ENCODE assay signal across 8 mouse cellular contexts in genomic region chr2:84827283-84827920, GRCm38 (mm10). TPM values are rescaled to one million over a fixed set of nuclear protein-coding genes. Genes with fewer than 3 reads are reported as not detected.
DNase-seq lines count a peak whose midpoint lies in the region; ATAC-seq and TF ChIP-seq lines count a peak whose summit lies in the region.

No protein-coding gene starts in this region.

- DNase-seq in lung, postnatal 4 days: no peak
- peak; percentile 52 for DNase-seq in kidney, adult 18-20 months
- no peak for DNase-seq in midbrain, embryonic 10.5 days (ENCODE audit: low spot score)
- DNase-seq in frontal cortex, postnatal 10 days (ENCODE audit: low spot score in 2 of 2): no peak
- DNase-seq in gastrocnemius, postnatal 25 days: no peak

- TF ChIP-seq CTCF in bone marrow, adult 2 months (IDR thresholded peaks at IDR 0.05; ENCODE audit: control insufficient read depth, insufficient read depth, low read length): no peak

- WGBS in lung, embryonic 15.5 days: under 1% methylated on average over 29 of the region's 29 CpGs
- WGBS in bone marrow, adult 2 months: under 1% methylated on average over 29 of the region's 29 CpGs
- WGBS in forebrain, embryonic 12.5 days: under 1% methylated on average over 29 of the region's 29 CpGs
- 1% methylated on average over 29 of the region's 29 CpGs for WGBS in midbrain, embryonic 10.5 days

- peaks cover 12% of the 10 kb centered on the region for H3K4me1 ChIP-seq in lung, embryonic 15.5 days
- H3K4me1 ChIP-seq in bone marrow, adult 2 months (ENCODE audit: control insufficient read depth, insufficient read depth, low read length): peaks cover 5% of the 10 kb centered on the region
- peaks cover 16% of the 10 kb centered on the region for H3K4me1 ChIP-seq in forebrain, embryonic 12.5 days
- H3K4me1 ChIP-seq in midbrain, embryonic 10.5 days: peaks cover 15% of the 10 kb centered on the region

- peak overlapping the region; percentile 60 for H3K9ac ChIP-seq in lung, embryonic 15.5 days
- H3K9ac ChIP-seq in forebrain, embryonic 12.5 days: peak overlapping the region; percentile 61

- peak overlapping the region; percentile 95 for H3K4me2 ChIP-seq in lung, embryonic 15.5 days
- H3K4me2 ChIP-seq in forebrain, embryonic 12.5 days: peak overlapping the region; percentile 98

- TF ChIP-seq POLR2A in bone marrow, adult 2 months (IDR thresholded peaks at IDR 0.05; ENCODE audit: borderline replicate concordance, control insufficient read depth, low read depth, low read length): no peak

- H3K27ac ChIP-seq in lung, embryonic 15.5 days: no peak overlapping the region
- peak overlapping the region; percentile 36 for H3K27ac ChIP-seq in bone marrow, adult 2 months (ENCODE audit: control insufficient read depth, insufficient read depth, low read depth, low read length, poor library complexity)
- no peak overlapping the region for H3K27ac ChIP-seq in forebrain, embryonic 12.5 days
- H3K27ac ChIP-seq in midbrain, embryonic 10.5 days (replicated peaks): peak overlapping the region; percentile 82

- no peaks in the 10 kb centered on the region for H3K27me3 ChIP-seq in lung, embryonic 15.5 days
- H3K27me3 ChIP-seq in forebrain, embryonic 12.5 days: 0 out of 2 replicates have a peak, but pooled peaks cover 3% of the 10 kb centered on the region
- H3K27me3 ChIP-seq in midbrain, embryonic 10.5 days (ENCODE audit: low read depth, poor library complexity, severe bottlenecking): no peaks in the 10 kb centered on the region

- no peaks in the 10 kb centered on the region for H3K9me3 ChIP-seq in lung, embryonic 15.5 days
- no peaks in the 10 kb centered on the region for H3K9me3 ChIP-seq in forebrain, embryonic 12.5 days
- no peaks in the 10 kb centered on the region for H3K9me3 ChIP-seq in midbrain, embryonic 10.5 days (replicated peaks)

- peak; percentile 10; the same call in 1 of the 2 replicates for ATAC-seq in lung, embryonic 15.5 days (ENCODE audit: borderline replicate concordance, extremely low read depth, low FRiP score, low TSS enrichment)
- ATAC-seq in forebrain, embryonic 12.5 days (ENCODE audit: low FRiP score): peak; percentile 39

- H3K36me3 ChIP-seq in lung, embryonic 15.5 days: peaks cover 5% of the 10 kb centered on the region; the same call in 1 of the 2 replicates
- peaks cover 13% of the 10 kb centered on the region for H3K36me3 ChIP-seq in forebrain, embryonic 12.5 days (replicated peaks)
- H3K36me3 ChIP-seq in midbrain, embryonic 10.5 days: peaks cover 25% of the 10 kb centered on the region

- H3K4me3 ChIP-seq in lung, embryonic 15.5 days: peak overlapping the region; percentile 57
- peak overlapping the region; percentile 80 for H3K4me3 ChIP-seq in bone marrow, adult 2 months (replicated peaks; ENCODE audit: control insufficient read depth, low read depth, low read length)
- H3K4me3 ChIP-seq in forebrain, embryonic 12.5 days (replicated peaks): peak overlapping the region; percentile 86
- H3K4me3 ChIP-seq in midbrain, embryonic 10.5 days: peak overlapping the region; percentile 72

RNA-seq across cellular contexts. Expression of gene Timm10, which starts 0.6 kb away (rescaled TPM):
- polyA plus RNA-seq in lung, embryonic 15.5 days (2015; fragmentation: Nextera tagmentation; extraction: Ambion mirVana): 44.3 and 48.0 TPM in 2 replicates
- polyA plus RNA-seq in bone marrow, adult 2 months (2011; ENCODE audit: insufficient read depth, insufficient read length, low replicate concordance, missing spikeins): 21.8 and 33.8 TPM in 2 replicates
- polyA plus RNA-seq in forebrain, embryonic 12.5 days (2016; fragmentation: Nextera tagmentation; extraction: Ambion mirVana): 36.7 and 42.3 TPM in 2 replicates
- 56.4 and 64.0 TPM in 2 replicates for polyA plus RNA-seq in midbrain, embryonic 10.5 days (2016; fragmentation: Nextera tagmentation; extraction: Ambion mirVana)
- total RNA-seq in gastrocnemius, postnatal 25 days (2021): 10 to 100 TPM; 49.3 to 51.3 TPM

RNA-seq across cellular contexts. Expression of gene Smtnl1, which starts 5.0 kb away (rescaled TPM):
- polyA plus RNA-seq in lung, embryonic 15.5 days (2015; fragmentation: Nextera tagmentation; extraction: Ambion mirVana): 0.20 and 0.27 TPM in 2 replicates
- 0.85 TPM in 1 of 2 replicates, not detected in the other for polyA plus RNA-seq in bone marrow, adult 2 months (2011; ENCODE audit: insufficient read depth, insufficient read length, low replicate concordance, missing spikeins)
- polyA plus RNA-seq in forebrain, embryonic 12.5 days (2016; fragmentation: Nextera tagmentation; extraction: Ambion mirVana): not detected in 2 replicates
- polyA plus RNA-seq in midbrain, embryonic 10.5 days (2016; fragmentation: Nextera tagmentation; extraction: Ambion mirVana): 0.20 TPM in 1 of 2 replicates, not detected in the other
- total RNA-seq in gastrocnemius, postnatal 25 days (2021): 100 to 1,000 TPM; 101 to 105 TPM

RNA-seq across cellular contexts. Expression of gene Slc43a1, which starts 11.2 kb away (rescaled TPM):
- 15.1 and 15.9 TPM in 2 replicates for polyA plus RNA-seq in lung, embryonic 15.5 days (2015; fragmentation: Nextera tagmentation; extraction: Ambion mirVana)
- 142 and 195 TPM in 2 replicates for polyA plus RNA-seq in bone marrow, adult 2 months (2011; ENCODE audit: insufficient read depth, insufficient read length, low replicate concordance, missing spikeins)
- polyA plus RNA-seq in forebrain, embryonic 12.5 days (2016; fragmentation: Nextera tagmentation; extraction: Ambion mirVana): 11.4 and 14.4 TPM in 2 replicates
- polyA plus RNA-seq in midbrain, embryonic 10.5 days (2016; fragmentation: Nextera tagmentation; extraction: Ambion mirVana): 22.4 and 26.1 TPM in 2 replicates
- 1 to 10 TPM; 7.7 to 8.4 TPM for total RNA-seq in gastrocnemius, postnatal 25 days (2021)

RNA-seq across cellular contexts. Expression of gene Ube2l6, which starts 28.8 kb away (rescaled TPM):
- polyA plus RNA-seq in lung, embryonic 15.5 days (2015; fragmentation: Nextera tagmentation; extraction: Ambion mirVana): 63.8 and 63.9 TPM in 2 replicates
- 140 and 409 TPM in 2 replicates for polyA plus RNA-seq in bone marrow, adult 2 months (2011; ENCODE audit: insufficient read depth, insufficient read length, low replicate concordance, missing spikeins)
- 30.0 and 30.5 TPM in 2 replicates for polyA plus RNA-seq in forebrain, embryonic 12.5 days (2016; fragmentation: Nextera tagmentation; extraction: Ambion mirVana)
- 33.0 and 34.5 TPM in 2 replicates for polyA plus RNA-seq in midbrain, embryonic 10.5 days (2016; fragmentation: Nextera tagmentation; extraction: Ambion mirVana)
- total RNA-seq in gastrocnemius, postnatal 25 days (2021): 1 to 10 TPM; 4.2 to 8.1 TPM

RNA-seq across cellular contexts. Expression of gene Serping1, which starts 52.2 kb away (rescaled TPM):
- 92.3 and 104 TPM in 2 replicates for polyA plus RNA-seq in lung, embryonic 15.5 days (2015; fragmentation: Nextera tagmentation; extraction: Ambion mirVana)
- polyA plus RNA-seq in bone marrow, adult 2 months (2011; ENCODE audit: insufficient read depth, insufficient read length, low replicate concordance, missing spikeins): 29.0 and 29.7 TPM in 2 replicates
- polyA plus RNA-seq in forebrain, embryonic 12.5 days (2016; fragmentation: Nextera tagmentation; extraction: Ambion mirVana): 27.6 and 30.3 TPM in 2 replicates
- polyA plus RNA-seq in midbrain, embryonic 10.5 days (2016; fragmentation: Nextera tagmentation; extraction: Ambion mirVana): 27.6 and 35.8 TPM in 2 replicates
- total RNA-seq in gastrocnemius, postnatal 25 days (2021): 10 to 100 TPM; 46.7 to 59.3 TPM

Comparison
In these comparisons a context has a peak if more than half of its experiments do, and no peak if none do; other contexts are left out.
1. H3K27ac ChIP-seq: peak in bone marrow, adult 2 months (single experiment) and midbrain, embryonic 10.5 days (single experiment); none in lung, embryonic 15.5 days (single experiment) and forebrain, embryonic 12.5 days (single experiment).
2. Peak in every context shown above with its lines, with median percentiles within 50 percentile points of each other: H3K4me3 ChIP-seq.